Mouse (Mus musculus) inflammation-experienced regulatory T-cells, adult 6 months (primary cell): Measurements from ENCODE around the gene Chd9. TPM values are rescaled to one million over a fixed set of nuclear protein-coding genes. Genes with fewer than 3 reads are reported as not detected.

Source experiments
- ATAC-seq: one replicate; pipeline ENCODE4 v1.8.0; 2017
- polyA plus RNA-seq, 3 experiments: library from polyadenylated mRNA; unstranded; fragments of 100-300 nt; shearing (Covaris generic); gene quantifications; one replicate each; pipeline ENCODE4 v1.2.1; 2017

Gene Chd9
- polyA plus RNA-seq, result 100 to 1,000 TPM in 2 of 3 experiments, 10 to 100 TPM in 1; 77.2 to 213 (median 144) TPM

DNA sequence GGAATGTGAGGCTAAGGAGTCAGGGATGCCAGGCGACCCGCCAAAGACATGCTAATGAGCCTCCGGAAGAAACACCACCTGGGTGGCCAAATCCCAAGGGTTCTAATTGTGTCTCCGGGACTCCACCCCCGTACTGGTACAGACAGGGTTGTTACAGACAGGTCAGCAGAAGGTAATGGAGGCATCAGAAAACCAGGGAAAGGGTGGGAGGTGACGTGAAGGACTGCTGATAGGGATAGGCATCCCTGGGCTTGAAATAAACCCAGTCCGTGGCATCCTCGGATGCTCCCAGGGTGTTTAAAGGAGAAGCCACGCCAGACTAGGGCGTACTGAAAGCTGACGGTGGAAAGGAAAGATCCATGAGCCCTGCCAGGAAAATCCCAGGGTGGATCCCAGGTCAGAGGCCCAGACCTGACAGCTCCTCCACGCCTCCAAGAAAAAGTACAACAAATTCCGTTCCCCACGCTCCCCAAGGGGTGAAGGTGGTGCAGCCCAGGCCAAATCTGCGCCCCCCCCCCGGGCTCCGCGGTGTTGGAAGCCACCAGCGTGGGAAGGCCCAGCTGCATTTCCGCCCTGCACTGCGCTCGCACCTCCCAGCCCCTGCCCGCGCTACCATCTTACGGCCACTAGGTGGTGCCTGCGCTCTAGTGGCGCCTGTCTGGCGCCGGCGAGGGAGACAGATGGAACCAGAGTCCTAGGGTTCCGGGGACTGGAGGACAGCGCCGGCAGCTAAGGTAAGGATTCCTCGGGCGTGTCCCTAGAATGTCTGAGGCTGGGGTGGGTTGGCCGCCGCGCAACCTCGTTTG, at the start of gene Chd9:
TSS of gene Chd9 (plus strand) at position 172 of the 806 bp plus-strand sequence.
- peak; percentile 92 for ATAC-seq

DNA sequence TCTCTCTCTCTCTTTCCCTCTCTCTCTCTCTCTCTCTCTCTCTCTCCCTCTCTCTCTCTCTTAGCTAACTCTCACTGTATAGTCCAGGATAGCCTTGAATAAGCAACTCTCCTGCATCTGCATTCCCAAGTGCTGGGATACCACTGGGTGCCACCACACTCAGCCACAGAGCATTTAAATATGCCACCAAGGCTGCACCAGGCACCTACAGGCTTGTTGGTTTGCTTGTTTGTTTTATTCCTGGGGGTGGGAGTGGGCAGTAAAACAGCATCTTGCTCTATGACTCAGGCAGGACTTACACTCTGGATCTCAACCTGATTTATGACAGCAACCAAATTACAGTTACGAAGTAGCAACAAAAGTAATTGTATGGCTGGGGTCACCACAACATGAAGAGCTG, 36.5 kb upstream of the Chd9 start:
- ATAC-seq, result no peak

DNA sequence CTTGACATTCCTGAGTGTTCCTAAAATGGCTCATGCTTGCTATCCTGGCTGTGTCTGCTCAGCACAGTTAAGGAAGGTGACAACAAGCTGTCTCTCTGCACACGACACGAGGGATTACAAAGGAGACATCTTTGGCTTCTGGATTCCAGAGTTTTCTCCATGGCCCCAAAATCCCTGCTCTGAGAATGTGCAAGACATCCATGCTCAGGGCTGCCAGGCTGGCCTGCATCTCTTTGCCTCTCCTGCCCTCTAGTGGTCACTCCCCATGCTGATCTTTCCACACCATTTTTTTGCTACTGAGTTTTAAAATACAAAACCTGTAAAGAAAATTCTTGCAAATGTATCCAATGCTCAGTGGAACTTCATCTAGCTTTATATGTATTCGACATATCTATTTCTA, 34.4 kb upstream of the Chd9 start:
- peak; percentile 27 for ATAC-seq

DNA sequence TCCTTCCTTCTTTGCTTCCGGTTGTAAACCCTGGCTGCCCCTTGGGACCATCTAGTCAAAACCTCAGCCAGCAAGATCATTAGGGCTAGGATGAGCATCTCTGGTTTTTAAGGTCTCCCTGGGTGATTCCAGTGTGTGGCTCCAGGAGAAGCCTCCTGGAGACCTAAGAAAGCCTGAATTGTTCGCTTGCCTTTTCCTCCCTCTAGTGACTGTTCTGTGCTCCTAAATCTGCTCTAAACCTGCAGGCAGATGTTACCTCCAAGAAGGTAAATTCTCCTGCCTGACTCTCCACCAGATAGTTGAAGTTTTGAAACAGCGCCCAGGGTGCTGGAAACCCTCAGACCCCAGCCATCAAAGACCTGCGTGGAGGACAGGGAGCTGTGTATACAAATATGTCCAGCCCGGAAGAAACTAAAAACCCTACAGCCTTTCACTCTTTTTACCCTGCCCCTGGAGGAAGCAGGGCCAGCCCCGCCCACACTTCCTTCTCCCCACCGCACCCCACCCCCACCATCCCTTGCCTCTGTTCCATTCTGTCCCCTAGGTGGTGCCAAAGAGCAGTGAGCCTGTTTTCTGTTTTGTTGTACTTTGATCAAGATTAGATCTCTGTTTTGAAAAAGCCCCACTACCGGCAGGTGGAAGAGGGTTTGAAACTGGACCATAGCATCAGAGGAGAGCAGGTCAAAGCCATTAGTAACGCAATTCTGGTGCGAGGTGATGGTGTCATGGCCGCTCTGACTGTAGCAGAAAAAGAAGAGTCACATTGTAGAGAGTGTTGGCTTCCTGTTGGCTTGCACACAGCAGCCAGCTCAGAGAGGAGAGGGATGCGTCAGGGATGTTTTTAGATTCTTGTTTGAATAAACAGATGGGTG, 32.9 kb upstream of the Chd9 start:
- ATAC-seq, result peak; percentile 94

DNA sequence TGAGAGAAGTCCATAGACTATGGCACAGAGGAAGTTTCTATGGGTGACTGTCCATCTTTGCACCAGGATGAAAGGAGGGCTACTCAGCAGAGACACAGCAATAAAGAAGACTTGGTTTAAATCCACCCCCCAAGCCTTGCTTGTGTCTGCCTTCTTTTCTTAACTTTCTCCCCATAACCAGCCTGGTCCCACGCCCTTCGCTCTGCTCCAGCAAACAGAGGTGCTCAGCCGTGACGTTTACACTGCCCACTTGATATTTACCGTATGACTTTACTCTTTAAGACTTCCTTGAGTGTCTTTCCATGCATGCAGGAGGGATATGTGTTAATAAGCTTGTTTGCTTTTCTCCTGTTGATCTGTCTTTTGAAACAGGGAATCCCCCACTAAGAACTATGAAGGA, 28.7 kb upstream of the Chd9 start:
- no peak for ATAC-seq

DNA sequence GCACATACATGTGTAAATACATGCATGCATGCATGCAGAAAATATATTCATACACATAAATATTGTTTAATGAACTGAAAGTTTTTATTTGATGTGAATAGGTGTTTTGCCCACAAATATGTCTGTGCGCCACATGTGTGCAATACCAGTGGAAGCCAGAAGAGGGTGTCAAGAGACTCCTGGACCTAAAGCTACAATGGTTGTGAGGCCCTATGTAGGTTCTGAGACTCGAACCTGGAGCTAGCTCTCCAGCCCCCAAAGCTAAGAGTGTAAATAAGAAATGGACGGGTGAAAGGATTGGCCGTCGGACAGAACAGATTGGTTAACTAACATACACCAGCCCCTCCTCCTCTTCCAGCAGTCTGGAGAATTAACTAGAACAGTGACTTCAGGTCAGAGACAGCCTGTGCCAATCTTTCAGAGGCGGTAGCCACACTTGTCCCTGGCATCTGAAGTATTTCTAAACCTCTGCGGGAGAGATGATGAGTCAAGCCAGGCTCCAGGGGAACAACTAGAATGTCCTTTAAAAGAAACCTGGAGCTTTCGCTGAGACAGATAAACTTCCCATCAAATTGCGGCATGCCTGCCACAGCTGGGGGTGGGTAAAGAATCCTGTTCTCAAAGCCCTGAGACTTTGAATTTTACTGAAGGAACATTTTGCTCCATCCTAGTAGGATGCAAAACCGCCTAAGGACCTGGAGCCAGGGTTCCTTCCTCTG, 14.4 kb upstream of the Chd9 start:
- no peak for ATAC-seq

DNA sequence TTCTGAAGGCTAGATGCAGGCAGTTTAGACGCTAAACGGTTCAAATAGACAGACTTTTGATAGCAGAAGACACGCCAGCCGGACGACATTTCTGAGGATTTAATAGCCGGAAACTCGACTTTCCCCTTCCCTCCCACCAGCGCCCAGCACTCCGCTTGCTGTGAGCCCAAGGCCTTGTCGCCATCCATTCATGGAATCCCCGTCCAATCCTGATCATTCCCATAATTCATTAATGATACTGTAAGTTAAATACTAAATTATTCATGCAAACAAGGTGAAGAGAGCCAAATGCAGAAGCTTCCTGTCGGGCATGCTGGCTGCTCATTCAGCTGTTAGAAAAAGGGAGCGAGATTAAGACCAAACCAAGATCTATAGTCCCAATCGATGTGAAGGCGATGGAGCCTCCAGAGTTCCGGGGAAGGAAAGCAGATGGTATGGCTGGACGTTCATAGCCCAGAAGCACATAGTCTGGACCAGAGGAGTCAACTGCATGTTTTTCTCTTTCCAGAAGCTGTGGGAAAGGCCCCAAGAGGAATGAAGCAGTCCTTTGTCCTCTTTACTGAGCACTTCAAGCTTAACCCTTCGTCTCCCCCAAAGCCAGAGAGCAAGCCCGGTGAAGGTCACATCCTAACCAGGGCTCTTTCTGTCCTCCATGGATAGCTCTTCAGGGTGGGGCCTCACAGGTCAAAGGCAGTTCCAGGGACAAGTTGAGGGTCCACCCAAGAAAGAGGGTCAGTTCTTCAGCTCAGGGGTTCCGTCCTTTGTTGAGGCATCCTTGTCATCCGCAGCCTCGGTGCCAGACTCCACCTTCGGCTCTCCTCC, 11.9 kb upstream of the Chd9 start:
- ATAC-seq, result no peak

DNA sequence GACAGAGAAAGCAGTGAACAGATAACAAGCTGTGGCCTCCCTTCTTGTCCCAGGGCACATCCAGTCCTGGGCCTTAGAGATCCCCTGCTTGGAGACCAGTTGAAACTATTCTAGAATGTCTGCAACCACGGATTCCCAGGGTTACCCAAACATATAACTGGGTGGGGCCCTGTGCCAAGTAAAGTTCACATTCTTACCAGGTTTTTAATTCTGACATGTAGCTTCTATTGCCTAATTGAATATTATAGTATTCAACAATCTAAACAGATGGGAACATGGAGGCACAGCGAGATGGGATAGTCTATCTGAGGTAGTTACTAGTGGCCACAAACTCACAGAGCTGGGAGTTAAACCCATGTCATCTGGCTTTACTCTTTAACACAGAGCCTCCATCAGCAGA, 10.9 kb upstream of the Chd9 start, which contains the start of gene Gm19935:
TSS of gene Gm19935 (minus strand) at position 101 of the 400 bp plus-strand sequence.
- ATAC-seq, result no peak

DNA sequence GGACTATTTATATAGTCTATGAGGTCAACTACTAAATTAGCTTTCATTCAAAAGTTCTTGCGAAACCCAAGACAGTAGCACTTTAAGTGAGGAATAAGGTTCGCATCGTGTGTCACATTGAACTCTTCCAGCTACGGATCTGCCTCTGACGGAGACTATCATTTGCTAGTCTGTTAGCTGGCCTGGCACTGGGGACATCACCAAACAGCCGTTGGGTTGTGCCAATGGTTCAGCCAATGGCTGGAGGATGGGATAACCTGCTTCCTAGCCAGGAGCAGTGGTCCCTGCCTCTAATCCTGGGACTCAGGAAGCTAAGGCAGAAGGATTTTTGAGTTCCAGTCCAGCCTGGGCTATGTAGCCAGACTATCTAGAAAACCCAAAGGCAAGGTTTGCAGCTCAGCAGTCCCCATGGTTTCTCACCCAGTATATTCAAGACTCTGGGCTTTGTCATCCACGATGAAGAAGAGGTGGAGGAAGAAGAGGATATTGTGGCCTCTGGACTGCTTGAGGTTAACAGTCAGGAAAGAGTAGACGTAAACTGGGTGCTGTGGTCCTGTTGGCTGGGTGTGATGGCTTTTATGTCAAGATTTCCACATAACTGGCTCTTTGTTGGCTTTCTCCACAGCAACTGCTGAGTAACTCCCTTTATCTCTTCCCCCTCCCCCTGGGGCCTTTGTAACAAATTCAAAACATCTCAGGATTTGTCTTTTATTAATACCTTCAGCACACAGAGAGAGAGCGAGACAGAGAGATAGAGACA, 8.4 kb upstream of the Chd9 start:
- ATAC-seq, result no peak

DNA sequence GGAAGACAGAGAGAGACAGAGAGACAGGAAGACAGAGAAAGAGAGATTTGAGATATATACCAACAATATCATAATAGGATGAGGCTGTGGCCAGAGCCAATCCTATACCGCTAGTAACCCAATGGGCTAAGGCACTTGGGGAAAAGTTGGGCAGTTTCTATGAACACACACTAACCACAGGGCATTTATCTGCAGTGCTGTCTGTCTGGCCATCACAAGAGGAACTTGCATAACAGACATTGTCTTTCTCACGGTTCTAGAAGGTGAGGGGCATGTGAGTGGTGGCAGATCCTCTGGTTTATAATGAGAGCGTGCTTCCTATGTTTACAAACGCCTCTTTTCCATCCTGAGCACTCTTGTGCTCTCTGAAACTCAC, 7.8 kb upstream of the Chd9 start:
- ATAC-seq, result no peak

DNA sequence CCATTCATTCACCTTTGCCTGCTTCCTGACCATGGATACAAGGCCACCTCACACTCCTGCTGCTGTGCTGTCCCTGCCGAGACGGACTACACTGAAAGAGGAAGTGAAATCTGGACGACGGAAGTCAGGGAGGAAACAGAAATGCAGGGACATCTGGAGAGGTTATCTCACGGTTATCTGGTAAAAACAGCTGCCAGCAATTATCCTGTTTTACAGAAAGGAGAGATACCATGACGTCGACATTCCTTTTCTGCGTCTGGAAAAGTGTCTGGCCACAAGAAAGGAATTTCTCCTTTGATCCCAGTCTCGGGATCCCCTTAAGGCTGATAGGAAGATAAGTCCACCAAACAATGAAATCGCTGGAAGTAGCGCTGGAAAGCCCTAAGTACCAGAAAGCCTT, 5.7 kb upstream of the Chd9 start:
- no peak for ATAC-seq

DNA sequence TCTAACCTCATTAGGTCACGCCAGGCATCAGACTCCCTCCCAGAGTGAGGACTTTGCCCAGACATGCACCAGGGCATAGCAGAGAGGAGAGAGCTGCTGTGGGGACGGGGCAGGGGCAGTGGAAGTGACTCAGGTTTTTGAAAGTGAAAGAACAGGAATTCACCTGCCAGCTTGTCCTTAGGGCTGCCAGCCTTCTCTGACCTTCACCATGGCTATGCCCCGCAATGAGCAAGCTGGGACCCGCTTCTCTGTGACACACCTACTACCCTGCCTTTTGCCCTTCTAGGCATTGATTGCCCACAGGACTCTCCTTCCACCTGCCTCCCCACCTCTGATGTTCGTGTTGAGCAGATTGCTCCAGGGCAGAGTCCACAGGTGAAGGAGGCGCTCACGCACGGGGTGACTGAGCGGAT, 2.7 kb upstream of the Chd9 start:
- no peak for ATAC-seq

DNA sequence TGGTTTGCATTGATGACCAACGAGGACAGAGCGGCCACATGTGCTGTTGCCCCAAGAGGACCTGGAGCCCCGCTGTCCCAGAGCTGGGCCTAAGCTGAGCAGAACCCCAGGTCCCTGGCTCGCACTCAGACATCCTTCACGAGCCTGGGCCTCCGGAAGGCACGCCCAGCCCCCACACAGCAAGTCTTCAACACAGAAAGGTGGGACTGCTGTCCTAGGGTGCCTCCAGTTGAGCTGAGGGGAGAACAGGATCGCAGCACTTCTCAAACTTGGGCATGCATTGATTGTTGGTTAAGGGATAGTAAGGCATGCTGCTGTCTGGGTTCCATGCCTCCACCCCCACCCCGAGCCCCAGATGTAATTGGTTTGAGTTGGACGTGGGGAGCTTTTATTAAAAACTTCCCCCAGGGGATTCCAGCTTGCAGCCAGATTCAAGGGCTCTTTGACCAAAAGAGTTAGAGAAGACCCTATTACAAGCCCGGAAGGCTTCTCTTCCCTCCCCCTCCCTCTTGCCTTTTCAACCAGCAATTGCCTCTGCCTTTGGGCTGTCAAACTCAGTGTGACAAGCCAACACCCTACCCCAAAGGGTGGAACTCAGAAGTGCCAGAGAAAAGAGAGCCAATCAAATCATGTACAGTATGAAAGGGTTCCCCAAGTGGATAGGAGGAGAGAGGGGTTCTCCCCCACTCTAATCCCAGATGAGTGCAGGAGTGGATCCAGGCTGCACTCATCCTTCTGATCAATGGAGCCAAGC, 1.0 kb downstream of the Chd9 start:
- ATAC-seq, result peak; percentile 44

DNA sequence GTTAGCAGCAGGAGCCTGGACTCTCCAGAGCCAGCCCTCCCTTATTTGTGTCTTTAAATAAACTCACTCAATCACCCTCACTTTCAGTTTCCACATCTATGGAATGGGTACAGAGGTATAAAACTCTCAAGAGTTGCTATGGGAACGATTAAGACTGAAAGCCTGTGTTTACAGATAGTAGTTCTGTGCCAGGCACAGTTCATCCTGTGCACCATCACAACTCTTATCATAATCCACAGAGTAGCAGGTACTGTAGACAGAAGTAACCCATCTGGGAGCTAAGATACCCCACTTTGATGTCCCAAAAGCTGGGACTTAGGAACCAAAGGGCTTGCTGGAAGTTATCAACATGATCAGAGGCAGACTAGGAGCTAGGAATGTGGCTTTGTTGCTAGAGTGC, 1.7 kb downstream of the Chd9 start:
- ATAC-seq, result no peak

DNA sequence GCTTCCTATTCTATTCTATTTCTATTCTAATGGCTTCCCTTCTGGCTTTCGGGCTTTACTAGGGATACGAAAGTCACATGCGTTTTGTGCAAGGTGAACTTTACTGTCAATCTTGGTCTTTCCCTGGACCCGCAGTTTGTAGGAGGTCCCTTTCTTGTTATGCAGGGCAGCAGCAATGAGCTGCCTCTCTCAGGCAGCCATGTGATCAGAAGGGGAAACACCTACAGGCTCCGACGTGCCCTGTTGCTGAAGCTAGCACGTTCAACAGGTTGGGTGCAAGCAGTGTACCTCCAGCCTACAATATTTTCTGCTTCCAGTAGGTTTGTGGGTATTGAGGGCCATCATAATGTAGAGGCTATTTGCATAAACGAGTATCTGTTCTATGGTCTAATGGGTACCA, 2.8 kb downstream of the Chd9 start:
- peak; percentile 57 for ATAC-seq

DNA sequence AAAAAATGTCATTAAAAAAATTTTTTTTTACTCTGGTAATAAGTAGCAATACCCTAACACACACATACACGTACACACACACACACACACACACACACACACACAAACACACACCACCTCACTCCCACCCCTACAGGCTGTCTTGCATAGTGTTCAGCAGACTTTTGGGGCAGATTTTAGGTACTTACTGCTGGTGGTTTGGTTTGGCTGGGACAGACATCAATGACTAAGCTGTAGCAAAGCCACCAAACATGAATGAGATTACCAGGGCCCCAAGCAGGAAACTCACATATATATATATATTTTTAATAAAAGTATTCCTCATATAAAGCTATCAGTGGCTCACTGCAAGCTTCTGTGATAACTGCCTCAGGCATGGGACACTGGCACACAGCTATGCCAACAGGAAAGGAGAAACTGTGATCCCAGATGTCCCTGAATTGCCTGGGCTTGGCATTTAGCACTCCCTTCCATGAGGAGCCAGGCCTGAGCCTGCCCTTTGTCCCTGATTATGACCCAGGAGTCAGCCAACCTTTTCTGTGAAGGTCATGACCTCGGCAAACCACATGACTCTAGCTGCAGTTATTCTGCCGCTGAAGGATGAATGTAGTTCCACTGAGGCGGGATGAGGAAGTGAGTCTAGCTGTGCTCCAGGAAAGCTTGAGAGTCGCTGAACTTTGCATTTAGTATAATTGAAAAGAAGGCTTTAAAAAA, 4.6 kb downstream of the Chd9 start:
- ATAC-seq, result no peak

DNA sequence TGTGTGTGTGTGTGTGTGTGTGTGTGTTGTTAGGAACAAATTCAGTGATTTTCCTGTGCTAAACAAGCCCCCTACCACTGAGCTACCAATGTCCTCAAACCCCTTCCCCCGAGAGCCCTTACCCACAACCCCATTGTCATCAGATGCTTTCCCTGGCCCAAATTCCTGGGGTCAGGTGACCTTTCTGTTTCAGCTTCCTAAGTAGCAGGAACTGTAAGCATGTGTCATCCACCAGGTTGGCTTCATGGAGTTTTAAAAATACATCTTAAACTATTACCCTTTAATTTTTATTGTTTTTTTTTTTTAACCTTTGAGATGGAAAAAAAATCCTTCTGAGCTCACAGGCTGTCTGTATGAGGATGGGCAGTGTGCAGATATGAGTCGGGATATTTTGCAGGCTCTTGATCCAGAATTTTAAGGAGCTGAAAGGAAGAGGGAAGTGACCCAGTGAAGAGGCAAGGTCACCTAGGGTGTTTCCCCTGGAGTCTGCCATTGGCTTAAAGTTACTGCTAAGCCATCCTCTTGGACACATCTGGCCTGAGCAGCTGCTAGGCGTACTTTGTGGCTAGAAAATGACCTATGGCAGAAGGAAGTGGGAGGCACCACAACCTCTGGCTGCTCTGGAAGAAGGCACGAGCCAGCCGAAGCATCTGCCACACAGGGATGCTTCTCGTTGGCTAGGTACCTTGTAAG, 5.6 kb downstream of the Chd9 start:
- no peak for ATAC-seq

DNA sequence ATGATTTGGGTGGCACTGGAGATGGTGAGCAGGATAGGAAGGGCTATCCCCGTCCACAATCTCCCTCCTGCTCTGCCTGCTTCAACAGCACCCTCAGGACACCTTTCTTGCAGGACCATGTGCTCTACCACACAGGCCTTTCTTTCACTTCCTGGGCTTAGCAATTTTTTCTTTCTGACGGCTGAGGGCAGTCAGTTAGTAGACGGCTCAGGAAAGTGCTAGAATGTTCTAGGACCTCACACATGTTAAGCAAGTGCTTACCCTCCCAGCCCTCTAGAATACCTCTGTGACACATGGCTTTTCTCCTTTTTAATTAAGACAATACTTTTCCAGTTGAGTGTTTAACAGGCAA, 6.1 kb downstream of the Chd9 start:
- no peak for ATAC-seq

DNA sequence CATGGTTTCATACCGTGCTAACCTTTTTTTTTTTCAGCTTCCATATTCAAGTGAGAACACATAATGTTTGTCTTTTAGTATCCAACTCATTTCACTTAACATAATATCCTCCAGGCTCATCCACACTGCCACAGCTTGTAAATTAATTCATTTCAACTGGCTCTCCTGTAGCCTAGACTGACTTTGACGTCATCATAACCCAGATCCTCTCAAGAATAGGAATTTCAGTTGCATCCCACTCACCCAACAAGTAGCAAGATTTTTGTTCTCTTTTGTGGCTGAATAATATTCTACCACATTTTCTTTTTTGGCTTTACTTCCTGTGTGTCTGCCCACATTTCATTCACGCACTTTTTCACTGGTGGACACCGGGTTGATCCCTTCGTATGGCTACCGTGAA, 9.3 kb downstream of the Chd9 start:
- no peak for ATAC-seq
